Mouse (Mus musculus) embryonic fibroblast, embryonic 13.5 days (primary cell): ENCODE data around the gene Stap2.

ENCODE experiments used
- CTCF ChIP-seq: IDR thresholded peaks from 2 replicates; pipeline ENCODE4 v1.5.1; 2011; ENCODE audit warnings: mild to moderate bottlenecking, control low read depth, low read length, moderate library complexity, borderline replicate concordance; ENCODE audit not compliant: insufficient read depth
- POLR2A ChIP-seq: IDR thresholded peaks from 2 replicates; pipeline ENCODE4 v1.6.1; 2011; ENCODE audit warnings: low read depth, mild to moderate bottlenecking, control low read depth, low read length, moderate library complexity

GRCm38 (mm10) chr17:56032127-56032733 is 26.8 kb upstream of the Stap2 start:
- TF ChIP-seq POLR2A (no peak), CTCF (no peak)
